Mouse (Mus musculus): ENCODE results near the gene Krt4.

- no peak for TF ChIP-seq GATA1 (IDR thresholded peaks at IDR 0.05; ENCODE audit: low read length)
- TF ChIP-seq TAL1 (IDR thresholded peaks at IDR 0.05; ENCODE audit: low read length) = no peak
Observed at GRCm38 (mm10) chr15:101940274-101940829, 15.8 kb upstream of the Krt4 start, which contains the start of gene Krt79.

All from erythroblast, embryonic 14.5 days (primary cell).